Mouse (Mus musculus) CD4-positive, CD25-positive, alpha-beta regulatory T cell, adult 2 months (primary cell): ENCODE data around the gene Serpina12.

Source experiments
- DNase-seq: peaks from one replicate; pipeline ENCODE4 v3.0.0-alpha.2; 2012; ENCODE audit warnings: low read depth, low spot score

Gene Serpina12

DNA sequence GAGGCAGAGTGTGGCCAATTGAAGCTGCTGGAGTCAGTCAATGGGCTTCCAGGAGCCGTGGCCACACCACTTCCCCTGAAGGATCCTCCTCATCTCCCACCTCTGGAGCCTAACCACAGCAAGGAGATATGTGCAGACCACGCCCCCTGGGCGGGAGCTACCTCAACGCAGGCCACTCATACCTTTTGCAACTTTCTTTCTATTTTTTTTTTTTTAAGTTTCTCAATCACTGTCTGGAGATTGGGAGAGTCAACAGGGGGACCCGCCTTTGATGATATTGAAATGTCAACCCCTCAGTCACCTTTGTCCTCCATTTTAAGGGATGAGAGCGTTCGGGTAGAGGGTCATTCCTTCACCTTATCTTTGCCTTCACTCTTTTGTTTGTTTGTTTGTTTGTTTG, at the start of gene Serpina12:
TSS of gene Serpina12 (minus strand) at position 101 of the 400 bp plus-strand sequence.
- DNase-seq = no peak

DNA sequence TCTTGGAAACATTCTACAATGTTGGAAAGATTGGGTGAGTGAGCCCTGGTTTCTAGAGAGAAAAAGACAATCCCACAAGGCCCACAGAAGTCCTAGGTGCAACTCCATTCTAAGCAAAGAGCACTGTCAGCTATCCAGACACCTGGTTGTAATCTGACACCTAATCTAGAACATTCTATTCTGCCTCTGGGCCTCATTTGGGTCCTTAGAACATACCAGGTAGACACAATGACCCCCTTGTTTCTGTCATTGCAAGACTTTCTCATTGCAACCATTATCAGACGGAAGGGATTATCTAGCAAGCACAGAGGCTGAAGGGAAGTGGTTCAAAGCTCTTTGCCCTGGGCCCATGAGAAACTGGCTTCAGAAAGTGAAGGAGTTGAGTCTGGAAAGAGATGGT, 47.1 kb upstream of the Serpina12 start:
- no peak for DNase-seq

- DNase-seq = no peak
Observed at GRCm38 (mm10) chr12:104090119-104090518, 45.9 kb upstream of the Serpina12 start.

DNA sequence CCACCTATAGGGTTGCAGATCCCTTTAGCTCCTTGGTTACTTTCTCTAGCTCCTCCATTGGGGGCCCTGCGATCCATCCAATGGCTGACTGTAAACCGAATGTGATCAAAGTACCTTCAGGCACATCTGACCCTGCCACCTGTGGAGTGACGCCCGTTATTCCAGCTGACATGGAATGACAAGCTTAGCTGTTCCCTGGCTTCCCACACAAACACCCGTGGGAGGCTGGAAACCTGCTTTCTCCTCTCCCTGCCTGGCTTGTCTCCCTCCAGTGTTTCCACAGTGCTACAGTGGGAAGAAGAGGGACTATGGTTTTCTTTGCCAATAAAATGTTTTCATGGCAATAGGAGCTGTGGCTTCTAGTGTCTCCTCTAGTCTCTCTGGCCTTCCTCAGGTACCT, 28.0 kb upstream of the Serpina12 start:
- no peak for DNase-seq

- no peak for DNase-seq
Observed at GRCm38 (mm10) chr12:104071708-104072107, 27.5 kb upstream of the Serpina12 start.

- peak; percentile 84 for DNase-seq
Observed at GRCm38 (mm10) chr12:104069620-104070019, 25.4 kb upstream of the Serpina12 start.

- DNase-seq = peak; percentile 61
Observed at GRCm38 (mm10) chr12:104067549-104067948, 23.3 kb upstream of the Serpina12 start.

DNA sequence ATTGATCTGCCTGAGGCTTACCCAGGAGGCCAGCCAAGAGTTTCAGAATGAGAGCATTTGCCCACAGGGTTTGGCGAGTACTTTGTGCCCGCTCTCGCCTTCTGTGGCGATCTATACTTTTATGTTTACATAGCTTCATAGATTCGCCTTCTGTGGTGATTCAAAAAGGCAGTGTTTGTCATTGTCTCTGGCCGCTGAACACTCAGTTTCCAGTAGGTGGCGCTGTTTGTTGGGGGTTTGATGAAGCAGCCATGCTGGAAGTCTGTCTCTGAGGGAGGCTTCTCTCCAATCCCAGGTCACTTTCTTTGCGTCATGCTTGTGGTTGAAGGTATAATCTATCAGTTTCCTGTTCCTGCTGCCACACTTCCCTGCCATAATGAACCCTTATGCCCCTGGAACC, 22.0 kb upstream of the Serpina12 start:
- peak; percentile 77 for DNase-seq

GRCm38 (mm10) chr12:104064996-104065395, 20.8 kb upstream of the Serpina12 start:
- no peak for DNase-seq

DNA sequence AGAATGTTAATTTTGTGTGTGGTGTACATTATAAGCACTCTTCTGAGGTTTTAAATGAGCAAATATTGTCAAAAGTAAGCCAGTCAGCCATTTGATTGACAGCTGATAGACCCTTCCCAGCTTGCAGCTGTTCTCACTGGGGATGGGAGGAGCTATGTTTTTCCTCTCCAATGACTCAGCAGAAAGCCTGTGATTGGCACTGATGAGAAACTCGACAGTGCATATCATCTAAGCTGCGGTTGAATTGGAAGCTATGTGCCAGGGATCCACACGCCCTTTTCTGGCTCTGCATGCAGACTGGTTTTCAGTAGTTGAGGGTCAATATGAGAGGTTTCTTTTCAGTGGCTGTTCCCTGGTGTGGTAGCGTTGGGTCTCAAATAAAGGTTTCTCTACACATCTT, 20.3 kb upstream of the Serpina12 start:
- no peak for DNase-seq

DNA sequence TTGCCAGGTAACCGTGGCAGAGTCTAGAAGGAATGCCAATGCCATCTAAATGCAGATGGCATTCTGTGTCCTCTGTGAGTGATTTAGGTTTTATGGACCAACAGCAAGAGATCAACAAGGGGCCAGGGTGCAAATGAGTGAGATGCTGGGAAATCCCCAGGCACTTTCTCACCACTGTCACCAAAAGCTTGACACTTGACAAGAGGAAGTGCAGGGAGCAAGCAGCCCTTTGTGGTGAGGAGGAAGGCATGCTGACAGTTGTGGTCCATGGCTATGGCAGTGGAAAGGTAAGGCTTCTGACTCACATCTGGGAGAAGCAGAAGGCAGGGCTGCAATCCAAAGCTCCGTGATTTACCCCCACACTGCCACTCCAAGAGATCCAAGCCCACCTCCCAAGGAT, 17.6 kb upstream of the Serpina12 start:
- peak; percentile 74 for DNase-seq

DNA sequence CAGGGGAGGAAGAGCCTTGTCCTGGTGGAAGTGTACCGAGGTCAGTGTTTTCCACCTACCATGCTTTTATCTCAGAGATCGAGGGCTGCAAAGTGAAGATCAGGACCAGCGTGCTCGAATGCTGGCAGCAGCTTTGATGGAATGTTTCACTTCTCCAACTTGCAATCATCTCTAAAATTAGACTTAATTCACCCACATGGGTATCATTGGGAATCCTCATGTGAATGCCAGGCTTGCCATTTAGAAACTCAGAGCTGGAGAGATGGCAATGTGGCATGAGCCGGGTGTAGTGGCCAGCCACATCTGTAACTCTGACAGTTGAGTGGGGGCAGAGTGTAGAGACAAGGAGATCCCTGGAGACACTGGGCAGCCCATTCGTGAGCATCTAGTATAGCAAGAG, 15.9 kb upstream of the Serpina12 start:
- no peak for DNase-seq

GRCm38 (mm10) chr12:104057531-104057930, 13.3 kb upstream of the Serpina12 start:
- peak; percentile 18 for DNase-seq

DNA sequence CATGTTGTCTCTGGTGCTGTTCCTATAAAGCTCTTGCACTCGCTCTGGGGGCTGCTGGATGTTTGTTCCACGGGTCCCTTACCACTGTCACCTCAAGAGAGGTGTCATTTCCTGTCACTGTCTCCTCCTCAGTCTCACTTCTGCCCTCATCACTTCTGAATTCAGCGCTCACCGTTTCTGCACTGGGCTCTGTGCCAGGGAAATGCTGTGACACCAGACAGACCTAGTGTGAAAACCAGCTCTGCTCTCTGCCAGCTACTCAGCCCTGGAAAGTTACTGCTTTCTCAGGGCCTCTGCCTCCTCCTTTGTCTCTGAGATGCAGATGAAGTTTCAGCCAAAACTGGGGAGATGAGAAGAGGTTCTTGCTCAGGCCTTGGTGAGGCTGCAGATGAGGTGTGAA, 12.8 kb upstream of the Serpina12 start:
- peak; percentile 81 for DNase-seq

- no peak for DNase-seq
Observed at GRCm38 (mm10) chr12:104055755-104056154, 11.5 kb upstream of the Serpina12 start.

GRCm38 (mm10) chr12:104053995-104054394, 9.8 kb upstream of the Serpina12 start:
- no peak for DNase-seq

DNA sequence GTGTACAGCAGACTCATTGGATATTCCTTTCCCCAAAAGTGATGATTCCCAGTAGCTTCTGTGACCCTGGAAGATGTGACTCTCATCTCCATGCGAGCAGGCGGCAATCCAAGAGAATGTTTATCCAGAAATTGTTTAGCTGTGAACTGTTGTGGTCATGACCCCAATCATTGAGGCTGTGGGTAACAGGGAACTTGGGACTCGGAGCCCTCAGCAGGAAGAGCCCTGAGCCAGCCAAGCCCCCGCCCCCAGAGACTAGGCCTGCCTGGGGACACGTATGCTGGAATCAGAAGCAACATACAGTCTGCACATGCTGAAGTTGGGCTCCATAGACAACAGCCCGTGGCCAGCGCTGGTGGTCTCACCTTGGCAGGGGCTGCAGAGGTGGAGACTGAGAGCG, 1.5 kb upstream of the Serpina12 start:
- no peak for DNase-seq

GRCm38 (mm10) chr12:104042753-104043152, 1.5 kb downstream of the Serpina12 start:
- DNase-seq = no peak

- no peak for DNase-seq
Observed at GRCm38 (mm10) chr12:104041401-104041800, 2.8 kb downstream of the Serpina12 start.

- DNase-seq = no peak
Observed at GRCm38 (mm10) chr12:104038181-104038580, 6.1 kb downstream of the Serpina12 start.

DNA sequence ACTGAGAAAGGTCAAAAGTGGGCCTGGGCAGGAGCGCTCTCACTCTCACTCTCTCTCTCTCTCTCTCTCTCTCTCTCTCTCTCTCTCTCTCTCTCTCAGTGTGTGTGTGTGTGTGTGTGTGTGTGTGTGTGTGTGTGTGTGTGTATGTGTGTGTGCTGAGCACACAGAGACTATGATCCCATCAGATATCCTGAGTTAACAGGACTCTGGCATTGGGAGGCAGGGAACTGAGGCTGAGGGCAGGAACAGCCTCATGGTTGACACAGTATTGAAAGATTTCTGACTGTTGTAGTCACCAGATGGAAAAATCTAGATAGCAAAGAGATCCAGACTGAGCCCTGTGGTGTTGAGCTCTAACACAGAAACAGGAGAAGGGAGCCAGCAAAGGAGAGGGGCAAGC, 10.5 kb downstream of the Serpina12 start:
- no peak for DNase-seq

DNA sequence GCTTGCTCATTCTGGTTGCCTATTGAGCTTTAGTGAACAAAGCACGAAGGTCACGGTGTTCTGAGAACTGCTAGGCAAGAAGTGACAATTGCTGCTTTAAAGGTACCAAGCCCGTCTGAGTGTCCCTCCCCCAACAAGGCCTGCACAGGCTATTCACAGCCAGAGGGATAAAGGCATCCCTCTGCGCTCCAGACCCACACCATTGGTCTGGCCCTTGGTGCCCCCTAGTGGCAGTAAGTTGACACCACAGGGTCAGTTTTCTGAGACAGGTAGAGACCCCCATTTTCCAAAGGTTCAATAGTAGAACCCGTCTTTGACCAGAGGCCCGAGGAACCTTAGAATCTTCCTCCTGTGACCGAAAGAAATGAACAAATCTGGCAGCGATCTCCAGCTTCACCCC, 14.3 kb downstream of the Serpina12 start:
- DNase-seq = peak; percentile 28

DNA sequence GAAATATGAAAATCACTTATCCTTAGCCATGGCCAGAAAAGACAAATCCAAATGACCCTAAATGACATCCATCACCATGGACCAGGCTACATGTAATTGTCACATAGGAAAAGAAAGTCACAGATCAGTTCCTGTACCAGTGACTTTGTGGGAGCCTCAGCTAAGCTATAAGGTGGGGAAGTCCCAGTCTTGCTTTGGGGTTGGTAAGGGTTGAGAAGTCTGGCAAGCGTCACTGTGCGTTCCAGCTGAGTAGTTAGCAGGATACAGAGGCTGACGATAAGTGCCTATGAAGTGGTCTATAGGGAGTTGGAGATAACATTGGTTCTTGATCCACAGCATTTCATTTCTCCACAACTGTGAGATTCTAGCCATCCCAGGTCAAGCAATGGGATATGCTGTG, 29.0 kb downstream of the Serpina12 start:
- peak; percentile 16 for DNase-seq

- no peak for DNase-seq
Observed at GRCm38 (mm10) chr12:104013620-104014019, 30.6 kb downstream of the Serpina12 start, which contains the start of gene Serpina9. Gene Serpina9, minus strand, starts transcription at chr12:104013755.
